Mouse (Mus musculus): ENCODE data around the gene Sdk2. TPM values are rescaled to one million over a fixed set of nuclear protein-coding genes. Genes with fewer than 3 reads are reported as not detected.
A peak's percentile ranks its signal among the peaks of the same experiment; 100 is the strongest.

Gene Sdk2
- total RNA-seq, 2 experiments from 2014 or later = 23.8 to 24.8 TPM

GRCm38 (mm10) chr11:113750571-113751483 lies 316.0 kb downstream of the Sdk2 start:
- peak; percentile 73 for DNase-seq
- intact Hi-C loops (cut with DNase I) = no loop called here

GRCm38 (mm10) chr11:113749749-113750351 lies 317.0 kb downstream of the Sdk2 start:
- intact Hi-C loops (cut with DNase I) = loop anchor here (5.0 kb wide), 1 partner anchor 62 kb away; no protein-coding TSS in a partner anchor
- peak; percentile 56 for DNase-seq

GRCm38 (mm10) chr11:113748797-113749521 lies 317.9 kb downstream of the Sdk2 start:
- intact Hi-C loops (cut with DNase I) = loop anchor here (5.0 kb wide), 1 partner anchor 63 kb away; no protein-coding TSS in a partner anchor
- no peak for DNase-seq

GRCm38 (mm10) chr11:113747725-113748380 lies 319.0 kb downstream of the Sdk2 start:
- intact Hi-C loops (cut with DNase I) = loop anchor here (5.0 kb wide), 1 partner anchor 64 kb away; no protein-coding TSS in a partner anchor
- DNase-seq = no peak

- DNase-seq = no peak
- intact Hi-C loops (cut with DNase I) = loop anchor here (5.0 kb wide), 1 partner anchor 65 kb away; no protein-coding TSS in a partner anchor
Measured at GRCm38 (mm10) chr11:113747056-113747455, 319.8 kb downstream of the Sdk2 start.

- intact Hi-C loops (cut with DNase I) = loop anchor here (5.0 kb wide), 1 partner anchor 66 kb away; no protein-coding TSS in a partner anchor
- DNase-seq = no peak
Measured at GRCm38 (mm10) chr11:113745961-113746360, 320.9 kb downstream of the Sdk2 start.

- intact Hi-C loops (cut with DNase I) = no loop called here
- DNase-seq = no peak
Measured at GRCm38 (mm10) chr11:113742998-113743397, 323.8 kb downstream of the Sdk2 start.

- DNase-seq = no peak
- intact Hi-C loops (cut with DNase I) = no loop called here
Measured at GRCm38 (mm10) chr11:113740100-113740499, 326.7 kb downstream of the Sdk2 start.

GRCm38 (mm10) chr11:113739213-113739612 lies 327.6 kb downstream of the Sdk2 start:
- no peak for DNase-seq
- intact Hi-C loops (cut with DNase I) = no loop called here

- DNase-seq = no peak
- intact Hi-C loops (cut with DNase I) = no loop called here
Measured at GRCm38 (mm10) chr11:113737912-113738311, 328.9 kb downstream of the Sdk2 start.

GRCm38 (mm10) chr11:113737553-113737854 lies 329.3 kb downstream of the Sdk2 start:
- DNase-seq = no peak
- intact Hi-C loops (cut with DNase I) = no loop called here

- intact Hi-C loops (cut with DNase I) = no loop called here
- DNase-seq = no peak
Measured at GRCm38 (mm10) chr11:113736848-113737552, 329.8 kb downstream of the Sdk2 start.

GRCm38 (mm10) chr11:113735151-113735550 lies 331.7 kb downstream of the Sdk2 start:
- DNase-seq = no peak
- intact Hi-C loops (cut with DNase I) = no loop called here

GRCm38 (mm10) chr11:113733631-113734364 lies 333.0 kb downstream of the Sdk2 start:
- DNase-seq = no peak
- intact Hi-C loops (cut with DNase I) = no loop called here

- intact Hi-C loops (cut with DNase I) = no loop called here
- DNase-seq = no peak
Measured at GRCm38 (mm10) chr11:113731945-113732612, 334.8 kb downstream of the Sdk2 start.

- intact Hi-C loops (cut with DNase I) = no loop called here
- DNase-seq = no peak
Measured at GRCm38 (mm10) chr11:113730879-113731278, 336.0 kb downstream of the Sdk2 start.

- DNase-seq = no peak
- intact Hi-C loops (cut with DNase I) = no loop called here
Measured at GRCm38 (mm10) chr11:113729917-113730316, 336.9 kb downstream of the Sdk2 start.

- intact Hi-C loops (cut with DNase I) = no loop called here
- DNase-seq = no peak
Measured at GRCm38 (mm10) chr11:113729239-113729638, 337.6 kb downstream of the Sdk2 start.

GRCm38 (mm10) chr11:113727992-113728391 lies 338.9 kb downstream of the Sdk2 start:
- intact Hi-C loops (cut with DNase I) = no loop called here

More at GRCm38 (mm10) chr11:113727992-113728391, 338.9 kb downstream of the Sdk2 start:
- DNase-seq = no peak
